Mouse (Mus musculus) Muller cell, postnatal 12 days (primary cell): Measurements from ENCODE around the gene Psmb11.
A peak's percentile ranks its signal among the peaks of the same experiment; 100 is the strongest.

Experiments
- DNase-seq: peaks from one replicate; pipeline ENCODE4 v3.0.0-alpha.2; 2015; ENCODE audit errors: inconsistent ontology term

Gene Psmb11

GRCm38 (mm10) chr14:54640946-54641304 lies 19.7 kb downstream of the Psmb11 start, which contains the start of gene Gm17606:
Gene Gm17606 (plus strand): TSS chr14:54640952.
- no peak for DNase-seq

- peak; percentile 94 for DNase-seq
Measured at GRCm38 (mm10) chr14:54641305-54641969, 20.2 kb downstream of the Psmb11 start, which contains the start of gene Cdh24. Gene Cdh24 (minus strand): TSS chr14:54641364.

DNA sequence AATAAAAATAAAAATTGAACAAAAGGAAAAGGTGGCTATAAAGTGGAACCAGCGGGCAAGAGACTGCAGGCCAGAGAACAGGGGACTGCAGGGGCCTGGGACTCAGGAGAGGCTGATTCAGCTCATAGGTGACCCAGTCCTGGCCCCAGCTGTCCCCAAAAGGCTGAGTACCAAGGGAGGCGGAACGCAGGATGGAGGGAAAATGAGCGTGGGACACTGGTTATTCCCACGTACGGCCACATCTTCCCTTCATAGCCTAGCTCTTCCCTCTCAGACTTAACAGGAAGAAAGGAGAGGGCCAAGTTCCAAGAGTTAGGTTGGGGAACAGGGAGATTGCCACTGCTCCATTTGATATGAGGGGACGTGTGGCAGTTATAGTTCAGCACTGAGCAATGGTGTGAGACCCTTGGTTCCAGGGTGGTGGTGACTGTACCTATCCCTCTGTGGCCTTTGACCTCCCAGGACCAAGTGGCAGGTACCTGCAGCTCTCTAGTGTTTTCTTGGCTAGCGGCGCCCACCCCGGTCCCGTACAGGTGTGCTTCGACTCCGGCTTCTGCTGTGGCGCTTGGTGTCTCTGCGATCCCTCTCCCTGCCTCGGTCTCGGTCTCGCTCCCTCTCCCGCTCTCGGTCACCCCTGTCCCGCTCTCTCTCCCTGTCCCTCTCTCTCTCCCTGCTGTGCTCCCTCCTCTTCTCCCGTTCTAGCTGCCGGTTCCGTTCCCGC lies 21.2 kb downstream of the Psmb11 start:
- no peak for DNase-seq

- DNase-seq = no peak
Measured at GRCm38 (mm10) chr14:54643011-54643410, 21.8 kb downstream of the Psmb11 start.

DNA sequence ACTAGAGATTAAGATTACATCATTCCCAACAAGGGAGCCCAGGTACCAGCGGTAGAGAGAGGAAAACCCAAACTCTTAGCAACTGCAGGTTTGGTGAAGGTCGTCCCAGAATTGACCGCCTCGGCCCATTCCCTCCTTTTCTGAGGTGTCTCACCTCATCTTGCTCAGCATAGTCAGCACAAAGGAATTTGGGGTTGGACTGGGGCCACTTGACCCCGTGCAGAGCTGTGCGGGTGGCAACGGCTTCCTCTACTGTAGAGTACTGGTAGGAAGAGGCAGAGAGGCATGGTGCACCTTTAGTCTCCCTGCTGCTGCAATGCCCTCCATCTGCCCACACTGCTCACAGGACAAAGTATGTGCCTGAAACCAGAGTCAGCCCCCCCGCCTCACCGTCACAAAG lies 23.1 kb downstream of the Psmb11 start:
- DNase-seq = peak; percentile 32

DNA sequence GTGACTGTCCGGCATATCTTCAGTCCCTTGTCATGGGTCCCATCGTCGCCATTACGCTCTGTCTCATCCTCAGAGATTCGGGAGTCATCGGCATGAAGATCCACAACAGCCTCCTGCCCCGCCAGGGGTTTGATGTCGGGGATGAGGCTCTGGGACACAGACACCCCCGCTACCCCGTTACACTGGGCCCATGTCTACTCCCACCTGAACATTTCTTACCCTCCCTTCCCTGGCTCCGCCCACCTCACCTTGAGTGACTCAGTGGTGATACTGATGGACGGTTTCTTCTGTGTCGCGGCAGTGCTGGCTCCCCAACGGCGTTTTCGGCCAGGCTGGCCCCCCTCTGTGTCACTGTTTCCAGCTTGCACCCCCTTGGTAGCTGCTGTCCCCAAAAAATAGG lies 25.2 kb downstream of the Psmb11 start:
- DNase-seq = no peak

DNA sequence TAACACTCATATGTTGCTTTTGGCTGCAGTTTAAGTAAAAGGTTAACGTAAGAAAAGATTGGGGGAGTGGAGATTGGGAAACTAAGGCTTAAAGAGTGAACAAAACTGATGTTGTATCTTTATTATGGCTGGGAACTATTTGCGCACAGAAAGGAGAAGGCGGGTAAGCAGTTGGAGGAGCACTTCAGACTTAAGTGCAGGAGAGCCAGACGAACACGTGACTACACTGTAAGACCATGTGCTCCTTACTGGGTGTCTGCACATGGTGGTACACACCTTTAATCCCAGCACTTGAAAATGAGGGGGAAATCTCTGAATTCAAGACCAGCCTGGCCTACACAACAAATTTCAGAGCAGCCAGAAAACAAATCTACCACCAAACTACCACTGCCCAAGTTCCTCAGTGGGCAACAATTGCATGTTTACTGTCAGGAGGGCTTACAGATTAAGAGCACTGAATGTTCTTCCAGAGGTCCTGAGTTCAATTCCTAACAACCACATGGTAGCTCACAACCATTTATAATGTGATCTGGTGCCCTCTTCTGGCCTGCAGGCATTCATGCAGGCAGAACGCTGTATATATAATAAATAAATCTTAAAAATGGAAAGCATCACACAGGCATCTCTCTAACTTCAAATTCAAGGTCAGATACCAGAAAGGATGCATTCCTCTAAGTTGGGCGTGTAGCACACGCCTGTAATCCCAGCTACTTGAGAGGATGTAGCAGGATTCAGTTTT lies 25.8 kb downstream of the Psmb11 start:
- DNase-seq = no peak

GRCm38 (mm10) chr14:54647900-54648299 lies 26.7 kb downstream of the Psmb11 start:
- DNase-seq = no peak

- peak; percentile 75 for DNase-seq
Measured at GRCm38 (mm10) chr14:54650621-54651454, 29.6 kb downstream of the Psmb11 start.

DNA sequence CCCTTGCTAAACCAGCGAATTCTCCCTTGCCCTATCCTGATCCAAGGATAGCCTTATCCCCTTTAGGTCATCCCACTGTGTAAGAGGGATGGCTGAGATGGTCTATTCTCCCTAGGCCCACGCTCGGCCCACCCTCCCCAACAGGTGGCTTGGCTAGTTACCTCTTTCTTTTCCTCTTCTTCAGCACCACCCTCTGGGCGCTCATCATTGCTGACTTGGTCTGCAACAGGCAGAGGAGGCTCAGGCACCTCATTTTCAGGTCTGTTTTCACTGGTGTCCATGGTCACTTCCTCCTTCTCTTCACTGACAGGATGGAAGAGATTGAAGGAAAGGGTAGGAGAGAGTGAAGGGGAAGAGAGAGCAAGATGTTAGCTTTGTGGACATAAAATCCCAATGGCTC lies 30.3 kb downstream of the Psmb11 start:
- no peak for DNase-seq

DNA sequence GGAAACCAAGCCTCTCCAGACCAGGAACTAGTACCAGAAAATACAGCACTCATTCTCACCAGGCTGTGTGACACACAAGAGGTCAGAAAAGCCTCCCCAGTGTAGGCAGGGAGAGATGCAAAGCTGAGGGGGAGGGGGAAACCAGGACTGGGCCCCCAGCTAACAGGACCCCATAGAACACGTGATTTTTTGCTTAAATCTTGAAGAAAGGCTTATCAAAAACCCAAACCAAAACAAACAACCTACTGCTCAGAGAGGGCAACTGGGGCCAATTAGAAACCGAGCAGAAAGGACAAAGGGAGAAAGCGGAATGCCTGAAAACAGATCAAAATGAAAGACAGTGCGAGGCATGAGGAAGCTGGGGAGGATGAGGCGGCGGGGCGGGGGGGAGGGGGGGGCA lies 31.6 kb downstream of the Psmb11 start:
- no peak for DNase-seq

DNA sequence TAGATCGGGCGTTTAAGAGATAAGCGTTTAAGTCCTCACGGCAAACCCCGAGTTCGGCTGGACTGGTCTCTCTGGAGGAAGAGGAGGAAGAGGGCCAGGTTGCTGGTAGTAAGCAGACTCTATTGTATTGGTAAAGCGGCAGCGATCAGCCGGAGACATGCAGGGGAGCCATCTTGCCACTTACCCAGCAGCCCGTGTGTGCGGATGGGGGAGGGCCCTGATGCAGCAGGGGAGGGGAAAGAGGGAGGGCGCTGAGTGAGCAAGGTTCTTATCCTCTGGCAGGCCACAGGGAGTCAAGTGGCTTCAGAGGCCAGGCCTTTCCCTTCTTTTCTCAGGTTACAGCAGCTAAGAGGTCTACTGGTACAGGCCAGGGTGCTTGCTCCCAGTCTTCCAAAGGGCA lies 32.3 kb downstream of the Psmb11 start:
- DNase-seq = peak; percentile 93

DNA sequence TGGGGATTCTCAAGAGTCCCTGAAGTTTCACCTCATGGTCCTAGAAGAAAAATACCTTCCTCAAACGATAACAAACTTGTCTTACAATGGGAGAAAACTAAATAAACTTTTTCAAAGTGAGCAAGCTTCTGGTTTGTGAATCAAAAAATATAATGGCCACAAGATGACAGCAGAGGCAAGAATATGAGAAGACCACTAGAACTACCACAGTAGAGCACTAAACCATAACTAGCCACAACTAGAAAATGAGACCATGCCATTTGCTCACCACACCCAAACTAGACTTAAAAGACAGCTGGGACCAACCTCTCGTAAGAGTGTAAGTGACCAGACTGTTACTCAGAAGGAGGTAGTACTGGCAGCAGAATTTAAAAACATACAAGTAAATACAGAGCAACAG lies 38.8 kb downstream of the Psmb11 start:
- no peak for DNase-seq

GRCm38 (mm10) chr14:54664477-54665222 lies 43.4 kb downstream of the Psmb11 start:
- no peak for DNase-seq

DNA sequence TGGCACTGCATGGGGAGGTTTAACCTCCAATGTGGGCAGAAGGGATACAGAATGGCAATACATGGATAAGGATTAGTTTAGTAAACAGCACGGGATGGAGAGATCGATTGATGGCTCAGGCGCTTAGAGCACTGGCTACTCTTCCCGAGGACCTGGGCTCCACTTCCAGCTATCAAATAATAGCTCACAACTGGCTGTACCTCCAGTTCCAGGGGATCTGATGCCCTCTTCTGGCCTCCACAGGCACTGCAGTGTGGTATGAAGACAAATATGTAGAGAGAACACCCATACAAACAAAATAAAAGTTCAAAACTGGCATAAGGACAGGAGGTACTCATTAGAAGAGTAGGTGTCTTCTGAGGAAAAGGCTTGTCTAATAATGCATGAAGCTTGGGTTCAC lies 48.1 kb downstream of the Psmb11 start:
- DNase-seq = peak; percentile 9

DNA sequence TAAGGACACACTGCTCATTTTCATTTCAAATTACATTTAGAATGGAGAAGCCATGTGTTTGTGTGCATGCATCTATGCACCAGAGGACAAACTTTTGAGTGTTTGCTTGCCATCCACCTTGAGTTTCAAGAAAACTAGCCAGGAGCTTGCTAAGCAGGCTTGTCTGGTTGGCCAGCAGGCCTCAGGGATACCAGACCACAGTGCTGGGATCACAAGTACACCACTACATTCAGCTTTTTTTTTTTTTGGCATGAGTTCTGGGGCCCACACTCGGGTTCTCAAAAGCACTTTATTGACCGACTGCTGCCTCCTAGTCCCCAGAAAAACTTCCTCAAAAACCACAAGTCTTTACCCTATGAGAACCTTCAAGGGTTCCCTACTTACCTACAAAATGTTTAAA lies 53.1 kb downstream of the Psmb11 start:
- DNase-seq = no peak

DNA sequence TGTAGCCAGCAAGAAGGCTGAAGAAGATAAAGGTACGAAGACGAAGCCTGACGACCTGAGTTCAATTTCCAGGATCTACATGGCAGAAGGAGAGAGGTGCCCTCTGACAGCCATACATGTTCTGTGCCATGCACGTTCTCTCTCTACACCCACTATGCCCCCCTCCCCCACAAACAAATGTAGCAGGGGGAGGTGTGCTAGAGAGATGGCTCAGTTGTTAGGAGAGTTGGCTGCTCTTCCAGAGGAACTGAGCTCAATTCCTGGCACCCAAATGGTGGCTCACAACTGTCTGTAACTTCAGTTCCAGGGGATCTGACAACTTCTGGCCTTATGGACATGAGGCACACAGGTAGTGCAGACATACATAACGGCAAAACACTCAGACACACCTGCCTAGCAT lies 55.1 kb downstream of the Psmb11 start:
- DNase-seq = no peak

DNA sequence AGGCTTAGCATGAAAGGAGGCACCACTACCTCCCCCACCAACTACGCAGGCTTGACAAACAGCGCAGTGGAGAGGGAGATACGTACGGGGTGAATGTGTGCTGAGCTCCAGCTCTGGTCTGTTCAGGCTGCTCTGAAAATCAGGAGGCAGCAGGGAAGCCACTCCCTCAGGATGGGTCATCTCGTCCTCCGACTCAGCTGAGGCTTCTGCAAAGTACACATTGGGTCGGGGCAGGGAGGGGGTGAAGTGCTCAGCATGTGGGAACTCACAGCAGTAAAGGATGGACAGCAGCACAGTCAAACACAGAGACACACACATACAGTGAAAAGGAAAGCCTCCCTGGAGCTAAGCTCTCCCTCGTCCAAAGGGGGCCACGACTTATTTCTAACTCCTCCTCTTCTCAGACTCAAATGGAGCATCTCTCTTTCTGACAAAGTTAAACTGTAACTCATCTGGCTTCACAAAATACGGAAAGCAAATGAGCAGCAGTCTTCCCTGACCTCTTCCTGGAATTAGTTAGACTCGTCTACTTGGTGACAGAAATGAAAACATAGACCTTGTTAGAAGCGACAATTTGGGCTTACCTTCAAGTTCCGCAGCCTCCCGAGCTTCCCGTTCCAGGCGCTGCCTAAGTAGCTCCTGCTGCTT lies 57.5 kb downstream of the Psmb11 start:
- DNase-seq = no peak
